Mouse (Mus musculus) small intestine, adult 2 months (tissue): ENCODE measurements around the gene Dot1l. TPM values are rescaled to one million over a fixed set of nuclear protein-coding genes. Genes with fewer than 3 reads are reported as not detected.

Experiments
- H3K27ac ChIP-seq: fragments of 200-500 bp; 2 replicates; pipeline ENCODE4 v1.5.1; 2012; ENCODE audit warnings: low read depth, low read length, control low read depth, inconsistent platforms; ENCODE audit not compliant: insufficient read depth
- H3K27me3 ChIP-seq: fragments of 200-500 bp; 2 replicates; pipeline ENCODE4 v1.6.1; 2012; ENCODE audit warnings: mild to moderate bottlenecking, moderate library complexity, low read length, inconsistent platforms; ENCODE audit not compliant: control insufficient read depth, insufficient read depth
- H3K36me3 ChIP-seq: fragments of 200-500 bp; 2 replicates; pipeline ENCODE4 v1.6.1; 2012; ENCODE audit warnings: mild to moderate bottlenecking, low read length, control low read depth, inconsistent platforms; ENCODE audit not compliant: control insufficient read depth, insufficient read depth
- H3K4me1 ChIP-seq: fragments of 200-500 bp; 2 replicates; pipeline ENCODE4 v1.6.1; 2012; ENCODE audit warnings: low read length, inconsistent platforms, mixed read lengths; ENCODE audit not compliant: control insufficient read depth, insufficient read depth, insufficient read length
- H3K4me3 ChIP-seq: fragments of 200-500 bp; 2 replicates; pipeline ENCODE4 v1.5.1; 2012; ENCODE audit warnings: low read depth, mild to moderate bottlenecking, control low read depth, inconsistent platforms, low read length, moderate library complexity
- CTCF ChIP-seq: fragments of 200-500 bp; IDR thresholded peaks from 2 replicates; pipeline ENCODE4 v1.5.1; 2012; ENCODE audit warnings: low read depth, mild to moderate bottlenecking, control low read depth, inconsistent platforms, low read length, moderate library complexity, mixed read lengths; ENCODE audit not compliant: insufficient replicate concordance, insufficient read length; ENCODE audit errors: extremely low read depth
- POLR2A ChIP-seq: fragments of 200-500 bp; IDR thresholded peaks from 2 replicates; pipeline ENCODE4 v1.6.1; 2012; ENCODE audit warnings: low read depth, mild to moderate bottlenecking, control low read depth, inconsistent platforms, low read length, moderate library complexity
- WGBS: fragments of 180-500 bp; shearing (Covaris S2); methylation state at CpG from one replicate; pipeline ENCODE4 v1.1.7; 2018; 5-methylcytosine and 5-hydroxymethylcytosine counted together
- polyA plus RNA-seq: library from polyadenylated mRNA; depleted of rRNA; stranded (reverse); fragments of >200 nt; gene quantifications from 2 replicates; pipeline ENCODE4 v1.2.3, GENCODE M21; 2012; rRNA removed

Gene Dot1l
- polyA plus RNA-seq = 57.6 and 83.7 TPM in 2 replicates

DNA sequence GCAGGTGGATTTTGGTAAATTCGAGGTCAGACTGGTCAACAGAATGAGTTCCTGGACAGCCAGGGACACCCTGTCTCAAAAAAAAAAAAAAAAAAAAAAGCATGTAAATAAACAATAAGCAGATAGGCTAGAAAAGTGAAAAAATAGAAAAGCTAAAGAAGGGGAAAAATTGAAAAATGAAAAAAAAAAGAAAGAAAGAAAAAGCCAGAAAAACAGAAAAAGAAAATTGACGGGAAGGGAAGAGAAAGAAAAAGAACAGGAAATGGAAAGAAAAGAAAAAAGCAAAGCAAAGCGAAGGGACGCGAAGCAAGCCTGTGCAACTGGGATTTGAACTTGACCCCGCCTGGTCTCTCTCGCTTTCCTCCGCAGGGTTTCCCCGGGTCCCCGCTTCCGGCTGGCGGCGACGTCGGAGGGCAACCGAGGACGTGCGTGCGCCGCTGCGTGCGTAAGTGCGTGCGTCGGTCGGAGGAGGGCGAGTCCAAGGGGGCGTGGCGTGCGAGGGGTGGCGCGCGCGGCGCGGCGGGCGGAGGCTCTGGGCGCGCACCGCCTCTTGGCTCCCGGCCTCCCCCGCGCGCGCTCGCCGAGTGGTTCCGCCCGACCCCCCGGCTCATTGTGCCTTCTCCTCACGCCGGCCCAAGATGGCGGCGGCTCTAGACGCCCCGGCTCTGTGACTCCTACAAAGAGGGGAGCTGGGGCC, at the start of gene Dot1l:
Gene Dot1l, plus strand, starts transcription at position 613 of the 697 bp plus-strand sequence.
- H3K27ac ChIP-seq = peak within 1 kb of the TSS; percentile 71
- H3K4me1 ChIP-seq = peaks cover 36% of the 10 kb centered on the region; the same call in 1 of the 2 replicates
- peak within 1 kb of the TSS; percentile 98 for H3K4me3 ChIP-seq
- no peaks in the 10 kb centered on the region for H3K27me3 ChIP-seq
- H3K36me3 ChIP-seq = no peaks in the 10 kb centered on the region
- WGBS = under 1% methylated on average over 54 of the region's 57 CpGs
- TF ChIP-seq POLR2A (no peak), CTCF (no peak)

DNA sequence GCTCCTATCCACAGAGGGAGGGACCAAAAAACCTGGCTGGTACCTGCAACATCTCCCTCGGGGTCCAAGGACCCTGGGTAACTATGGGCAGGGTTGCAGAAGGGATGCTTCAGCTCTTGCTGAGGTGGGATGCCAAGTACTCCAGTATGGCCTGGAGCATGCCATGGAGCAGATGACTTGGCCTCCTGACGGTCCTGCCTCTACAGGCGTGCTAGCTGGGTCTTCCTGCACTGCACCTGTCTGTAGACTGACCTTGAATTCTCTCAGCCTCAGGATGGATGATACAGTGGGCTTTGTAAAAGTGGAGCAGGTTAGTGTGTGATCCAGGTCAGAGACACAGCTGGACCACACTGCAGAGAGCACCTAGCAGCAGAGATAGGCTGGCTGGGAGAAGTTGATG, 49.5 kb upstream of the Dot1l start:
- Histone ChIP-seq H3K36me3 (peaks cover 37% of the 10 kb centered on the region), H3K4me3 (no peak overlapping the region), H3K27ac (no peak overlapping the region), H3K4me1 (peaks cover 13% of the 10 kb centered on the region), H3K27me3 (no peaks in the 10 kb centered on the region)
- TF ChIP-seq CTCF (no peak), POLR2A (no peak)
- 68% methylated on average over 3 of the region's 3 CpGs for WGBS

DNA sequence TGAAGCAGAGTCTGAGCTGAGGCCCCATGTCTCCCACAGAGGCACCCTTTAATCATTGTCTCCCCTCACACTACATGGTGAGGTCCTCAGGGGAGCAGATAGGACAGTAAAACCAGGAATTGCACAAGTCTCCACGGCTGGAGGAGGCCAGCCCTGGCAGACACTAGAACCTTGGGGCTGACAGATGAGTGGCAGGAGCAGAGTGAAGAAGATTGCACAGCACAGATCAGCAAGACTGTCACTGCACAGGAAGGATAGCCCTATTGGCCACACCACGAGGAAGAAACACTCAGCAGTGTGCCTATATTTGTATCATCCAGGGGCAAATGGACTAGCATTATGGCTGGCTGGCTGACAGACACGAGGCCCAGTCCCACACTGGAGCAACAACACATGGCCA, 44.2 kb upstream of the Dot1l start:
- Histone ChIP-seq H3K36me3 (peaks cover 84% of the 10 kb centered on the region), H3K27ac (no peak overlapping the region), H3K27me3 (no peaks in the 10 kb centered on the region), H3K4me3 (no peak overlapping the region), H3K4me1 (no peaks in the 10 kb centered on the region)
- TF ChIP-seq CTCF (no peak), POLR2A (no peak)
- WGBS = 69% methylated on average over 3 of the region's 3 CpGs

DNA sequence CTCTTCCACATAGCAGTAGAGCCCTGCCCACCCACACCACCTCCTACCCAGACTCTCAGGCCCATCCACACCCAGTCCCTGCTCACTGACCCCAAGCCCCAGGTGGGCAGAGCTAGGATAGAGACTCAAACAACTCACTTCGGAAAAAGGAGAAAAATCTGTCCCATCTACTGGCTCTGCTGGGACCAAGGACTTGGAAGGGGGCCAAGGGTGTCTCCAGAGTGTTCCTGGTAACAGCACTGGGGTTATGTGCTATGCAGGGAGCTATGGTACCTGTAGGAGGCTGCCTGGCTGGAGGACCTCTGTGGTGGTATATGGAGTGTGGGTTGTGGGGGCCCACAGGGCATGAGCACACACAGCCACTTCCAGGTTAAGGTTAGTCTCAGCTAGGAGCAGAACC, 37.7 kb upstream of the Dot1l start:
- Histone ChIP-seq H3K4me1 (no peaks in the 10 kb centered on the region), H3K4me3 (no peak overlapping the region), H3K27ac (no peak overlapping the region), H3K36me3 (peaks cover 90% of the 10 kb centered on the region), H3K27me3 (no peaks in the 10 kb centered on the region)
- WGBS = 62% methylated on average over 1 of the region's 1 CpGs
- no peak for TF ChIP-seq POLR2A

DNA sequence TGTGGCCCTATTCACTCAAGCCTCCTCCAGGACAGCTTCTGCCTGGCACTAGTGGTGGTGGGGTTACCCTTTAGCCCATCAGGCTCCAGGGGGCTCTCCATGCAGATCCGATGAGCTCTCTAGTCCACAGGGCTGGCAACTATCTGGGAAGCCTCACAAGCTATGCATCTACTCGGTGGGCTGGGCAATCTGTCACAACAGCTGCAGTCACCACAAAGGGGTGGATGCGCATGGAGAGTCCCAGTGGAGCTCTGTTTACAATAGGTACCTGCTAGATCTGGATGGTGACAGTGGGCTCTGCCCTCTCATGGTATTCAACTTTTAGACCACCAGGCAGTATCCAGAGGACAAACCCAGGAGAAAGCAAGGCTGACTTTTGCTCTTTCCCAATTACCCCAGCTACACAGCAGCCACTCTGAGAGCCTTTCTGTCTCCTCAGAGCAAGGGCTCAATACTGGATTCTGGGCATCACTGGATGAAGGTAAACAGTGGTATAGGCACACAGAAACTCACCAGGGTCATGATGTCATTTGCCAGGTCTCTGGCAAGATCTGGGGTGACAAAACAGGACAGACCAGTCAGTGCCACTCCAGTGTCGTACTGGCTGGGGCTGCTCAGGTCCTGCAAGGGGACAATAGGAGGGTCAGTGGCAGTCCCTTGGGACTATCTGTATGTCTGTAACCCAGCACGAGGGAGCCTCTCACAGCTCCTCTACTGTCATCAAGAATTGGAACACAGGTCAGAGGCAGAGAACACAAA, 27.5 kb upstream of the Dot1l start:
- WGBS = 85% methylated on average over 5 of the region's 5 CpGs
- Histone ChIP-seq H3K4me3 (no peak overlapping the region), H3K27ac (no peak overlapping the region), H3K4me1 (no peaks in the 10 kb centered on the region), H3K27me3 (no peaks in the 10 kb centered on the region), H3K36me3 (peaks cover 77% of the 10 kb centered on the region)
- TF ChIP-seq POLR2A (no peak), CTCF (no peak)

DNA sequence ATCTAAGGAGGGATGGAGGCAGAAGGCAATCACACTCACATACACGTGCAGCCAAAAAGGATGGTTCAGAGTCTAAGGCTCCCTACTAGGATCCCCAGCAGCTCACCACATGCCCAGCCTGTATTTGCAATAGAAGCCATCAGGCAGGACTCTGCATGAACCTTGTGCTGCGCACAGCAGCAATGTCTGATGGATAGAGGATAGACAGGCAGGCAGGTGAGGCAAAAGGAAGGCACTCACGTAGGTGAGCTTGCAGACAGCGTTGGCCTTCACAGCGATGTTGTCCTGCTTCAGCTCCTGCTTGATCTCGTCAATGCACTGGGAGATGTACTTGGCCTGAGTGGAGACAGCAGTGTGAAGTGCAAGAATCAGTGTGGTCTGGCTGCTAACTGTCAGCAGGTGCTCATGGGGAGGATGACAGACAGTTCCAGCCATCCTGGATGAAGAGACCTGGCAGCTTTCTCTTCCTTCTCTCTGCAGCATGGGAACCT, 22.4 kb upstream of the Dot1l start:
- Histone ChIP-seq H3K27ac (no peak overlapping the region), H3K36me3 (peaks cover 47% of the 10 kb centered on the region), H3K4me1 (peaks cover 7% of the 10 kb centered on the region), H3K27me3 (no peaks in the 10 kb centered on the region), H3K4me3 (no peak overlapping the region)
- TF ChIP-seq CTCF = no peak
- TF ChIP-seq POLR2A = no peak
- WGBS = 88% methylated on average over 6 of the region's 6 CpGs

- Histone ChIP-seq H3K36me3 (peaks cover 14% of the 10 kb centered on the region), H3K4me1 (peaks cover 13% of the 10 kb centered on the region), H3K4me3 (no peak overlapping the region), H3K27ac (no peak overlapping the region), H3K27me3 (no peaks in the 10 kb centered on the region)
- TF ChIP-seq POLR2A = no peak
- TF ChIP-seq CTCF = no peak
- 22% methylated on average over 5 of the region's 5 CpGs for WGBS
Measured at GRCm38 (mm10) chr10:80736731-80737130, 18.3 kb upstream of the Dot1l start.
